Mouse (Mus musculus) liver, adult 2 months (tissue): ENCODE results near the gene Lrmp.

ENCODE experiments used
- CTCF ChIP-seq: fragments of 200-500 bp; IDR thresholded peaks from 2 replicates; pipeline ENCODE4 v1.5.1; 2011; ENCODE audit warnings: low read depth, low read length, control low read depth
- POLR2A ChIP-seq: fragments of 200-500 bp; IDR thresholded peaks from 2 replicates; pipeline ENCODE4 v1.6.1; 2011; ENCODE audit warnings: low read length, control low read depth; ENCODE audit not compliant: insufficient read depth; ENCODE audit errors: extremely low read depth

GRCm38 (mm10) chr6:145114561-145114960 is 892 bp upstream of the Lrmp start:
- TF ChIP-seq CTCF, result no peak
- TF ChIP-seq POLR2A, result no peak
